Mouse (Mus musculus) myocyte (in vitro differentiated cells): ENCODE results near the gene Hoxd8. TPM values are rescaled to one million over a fixed set of nuclear protein-coding genes. Genes with fewer than 3 reads are reported as not detected.

ENCODE experiments used
- H3K27me3 ChIP-seq: one replicate; pipeline ENCODE4 v1.6.1; 2011; ENCODE audit not compliant: control insufficient read depth, insufficient read depth, insufficient read length
- H3K36me3 ChIP-seq: one replicate; pipeline ENCODE4 v1.6.1; 2011; ENCODE audit not compliant: control insufficient read depth, insufficient read depth
- H3K4me2 ChIP-seq: one replicate; pipeline ENCODE4 v1.6.1; 2011; ENCODE audit warnings: low read depth, control low read depth
- H3K4me3 ChIP-seq: one replicate; pipeline ENCODE4 v1.5.1; 2011; ENCODE audit warnings: mild to moderate bottlenecking, control low read depth, moderate library complexity
- H3K79me2 ChIP-seq: one replicate; pipeline ENCODE4 v1.6.1; 2011; ENCODE audit not compliant: control insufficient read depth, insufficient read depth
- H3ac ChIP-seq: one replicate; pipeline ENCODE4 v1.6.1; 2011; ENCODE audit not compliant: control insufficient read depth, insufficient read length
- CEBPB ChIP-seq: IDR thresholded peaks from 2 replicates; pipeline ENCODE4 v1.6.1; 2011; ENCODE audit warnings: mild to moderate bottlenecking, moderate library complexity; ENCODE audit not compliant: poor library complexity, insufficient read depth, severe bottlenecking
- E2F4 ChIP-seq: IDR thresholded peaks from one replicate; pipeline ENCODE4 v1.6.1; 2011; ENCODE audit warnings: mild to moderate bottlenecking, control low read depth, moderate library complexity; ENCODE audit not compliant: insufficient read depth
- MAX ChIP-seq: IDR thresholded peaks from one replicate; pipeline ENCODE4 v1.6.1; 2011; ENCODE audit warnings: low read depth, mild to moderate bottlenecking, control low read depth
- MYOD1 ChIP-seq, 3 experiments: IDR thresholded peaks; one replicate each; pipeline ENCODE4 v1.6.1; 2011; ENCODE audit warnings: control low read depth in 2 of 3, low read depth in 2 of 3, mild to moderate bottlenecking in 2 of 3, moderate library complexity in 1 of 3; ENCODE audit not compliant: insufficient read length in 2 of 3, control insufficient read depth in 1 of 3
- MYOG ChIP-seq, 3 experiments: IDR thresholded peaks; one replicate each; pipeline ENCODE4 v1.6.1; 2011; ENCODE audit warnings: control low read depth in 2 of 3, low read depth in 2 of 3, mild to moderate bottlenecking in 2 of 3; ENCODE audit not compliant: insufficient read length in 2 of 3, control insufficient read depth in 1 of 3, insufficient read depth in 1 of 3
- POLR2A ChIP-seq: IDR thresholded peaks from one replicate; pipeline ENCODE4 v1.6.1; 2011; ENCODE audit warnings: low read depth, mild to moderate bottlenecking, control low read depth, moderate library complexity; ENCODE audit not compliant: insufficient read length
- POLR2AphosphoS2 ChIP-seq: IDR thresholded peaks from one replicate; pipeline ENCODE4 v1.6.1; 2011; ENCODE audit warnings: low read depth, control low read depth; ENCODE audit not compliant: insufficient read length
- REST ChIP-seq: IDR thresholded peaks from one replicate; pipeline ENCODE4 v1.6.1; 2011; ENCODE audit warnings: mild to moderate bottlenecking, control low read depth, moderate library complexity; ENCODE audit not compliant: insufficient read depth, insufficient read length
- SRF ChIP-seq: IDR thresholded peaks from one replicate; pipeline ENCODE4 v1.6.1; 2011; ENCODE audit warnings: low read depth; ENCODE audit not compliant: control insufficient read depth, insufficient read length
- TCF12 ChIP-seq: IDR thresholded peaks from one replicate; pipeline ENCODE4 v1.6.1; 2011; ENCODE audit warnings: mild to moderate bottlenecking, control low read depth; ENCODE audit not compliant: poor library complexity, insufficient read depth, severe bottlenecking
- TCF3 ChIP-seq: IDR thresholded peaks from one replicate; pipeline ENCODE4 v1.6.1; 2011; ENCODE audit warnings: low read depth, control low read depth; ENCODE audit not compliant: insufficient read length
- USF1 ChIP-seq: IDR thresholded peaks from one replicate; pipeline ENCODE4 v1.6.1; 2011; ENCODE audit warnings: low read depth, mild to moderate bottlenecking, control low read depth, moderate library complexity
- polyA plus RNA-seq: library from polyadenylated mRNA; unstranded; fragments of >200 nt; fragmentation: generic; extraction: Trizol; gene quantifications from one replicate; pipeline ENCODE4 v1.2.1, GENCODE M21; 2012; ENCODE audit warnings: missing spikeins

The Hoxd8 gene
- polyA plus RNA-seq, 1 experiment, result not detected

DNA sequence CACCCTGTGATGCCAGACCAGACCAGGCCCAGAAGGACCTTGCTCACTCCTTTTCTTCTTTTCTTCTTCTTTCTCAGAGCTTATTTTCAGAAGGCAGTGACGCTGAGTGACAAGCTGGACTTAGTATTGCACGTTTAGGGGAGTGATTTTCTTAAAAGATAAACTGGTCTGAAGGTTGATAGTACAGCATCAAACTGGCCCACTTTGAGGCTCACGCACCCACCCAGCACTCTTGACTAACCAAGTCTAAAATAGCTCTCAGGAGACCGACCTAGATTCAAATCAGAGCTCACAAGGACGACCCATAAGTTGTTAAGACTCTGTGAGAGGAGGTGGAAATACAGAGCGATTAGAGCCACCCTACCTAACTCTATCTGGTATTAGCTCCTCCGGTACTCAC, 38.0 kb upstream of the Hoxd8 start:
- Histone ChIP-seq H3K36me3 (no peaks in the 10 kb centered on the region), H3K4me3 (no peak overlapping the region), H3K79me2 (no peaks in the 10 kb centered on the region), H3K27me3 (peaks cover 46% of the 10 kb centered on the region), H3K4me2 (no peak overlapping the region), H3ac (no peak overlapping the region)
- TF ChIP-seq POLR2A (no peak), REST (no peak), MYOG (IDR thresholded peaks at IDR 0.05; ENCODE audit: control insufficient read depth in 1 of 3, insufficient read depth in 1 of 3, insufficient read length in 2 of 3, low read depth in 2 of 3) (no peak), SRF (no peak), TCF3 (no peak), USF1 (no peak), POLR2AphosphoS2 (no peak), MYOD1 (IDR thresholded peaks at IDR 0.05; ENCODE audit: control insufficient read depth in 1 of 3, insufficient read length in 2 of 3, low read depth in 2 of 3) (no peak), MAX (no peak), TCF12 (no peak), CEBPB (no peak), E2F4 (no peak)

DNA sequence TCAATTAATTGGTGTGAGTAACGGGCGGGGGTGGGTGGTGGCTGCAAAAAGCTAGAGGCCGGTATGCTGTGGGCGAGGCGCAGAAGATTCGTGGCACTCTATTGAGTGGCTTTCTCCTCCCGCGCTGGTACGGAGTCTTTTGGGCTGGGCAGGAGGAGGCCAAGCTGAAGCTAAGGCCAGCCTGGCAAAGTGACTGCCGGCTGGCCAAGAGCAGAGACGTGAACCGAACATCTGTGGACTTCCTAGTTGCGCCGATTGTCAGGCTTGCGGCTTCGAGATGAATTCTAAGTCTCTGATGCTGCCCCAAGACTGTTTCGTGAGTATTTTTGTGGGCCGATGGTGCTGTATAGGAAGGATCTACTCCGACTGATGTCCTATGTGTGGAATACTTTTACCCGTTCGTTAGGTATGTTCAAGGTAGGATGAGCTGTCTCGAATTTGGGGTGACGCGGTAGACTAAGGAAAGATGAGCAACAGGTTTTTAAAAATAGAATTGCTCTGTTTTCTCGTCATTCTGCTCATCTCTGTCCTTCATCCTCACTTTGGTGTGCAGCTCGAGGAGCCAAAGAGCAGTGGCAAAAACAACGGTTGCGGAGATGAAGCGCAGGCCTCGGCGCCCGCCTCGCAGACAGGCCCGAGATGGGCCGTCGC, 37.1 kb upstream of the Hoxd8 start:
- Histone ChIP-seq H3K79me2 (no peaks in the 10 kb centered on the region), H3ac (no peak overlapping the region), H3K27me3 (peaks cover 39% of the 10 kb centered on the region), H3K36me3 (no peaks in the 10 kb centered on the region), H3K4me2 (no peak overlapping the region), H3K4me3 (no peak overlapping the region)
- TF ChIP-seq SRF, result no peak
- TF ChIP-seq CEBPB, result no peak
- no peak for TF ChIP-seq REST
- TF ChIP-seq USF1, result no peak
- TF ChIP-seq TCF3, result no peak

DNA sequence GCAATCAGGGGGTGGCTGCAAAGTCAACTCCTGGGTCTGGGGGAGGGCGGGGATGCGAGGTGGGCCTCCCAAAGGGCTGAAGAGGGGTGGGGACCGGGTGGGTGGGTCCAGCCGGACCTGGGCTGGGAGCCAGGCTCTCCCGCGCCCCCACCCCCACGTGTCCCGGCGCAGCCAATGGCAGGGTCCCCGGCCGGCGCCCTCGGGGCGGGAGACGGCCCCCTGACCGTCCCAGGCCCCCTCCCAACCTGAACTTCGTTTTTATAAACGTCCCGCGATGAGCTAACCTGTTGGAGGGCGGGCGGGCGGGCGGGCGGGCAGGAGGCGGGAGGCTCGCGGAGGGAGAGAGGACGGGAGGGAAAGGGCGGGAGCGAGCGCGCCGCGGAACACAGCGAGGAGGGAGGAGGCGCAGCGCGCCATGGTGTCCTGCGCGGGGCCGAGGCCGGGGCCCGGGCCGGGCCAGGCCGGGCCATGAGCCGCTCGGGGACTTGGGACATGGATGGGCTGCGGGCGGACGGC, 36.5 kb upstream of the Hoxd8 start, which contains the start of gene Hoxd13:
Gene Hoxd13, plus strand, starts transcription at position 469 of the 516 bp plus-strand sequence.
- Histone ChIP-seq H3K4me2 (no peak within 1 kb of the TSS), H3K4me3 (no peak within 1 kb of the TSS)
- no peak for TF ChIP-seq SRF
- no peak for TF ChIP-seq TCF3
- no peak for TF ChIP-seq CEBPB
- no peak for TF ChIP-seq E2F4
- TF ChIP-seq POLR2AphosphoS2, result no peak
- TF ChIP-seq REST, result no peak
- TF ChIP-seq TCF12, result no peak
- no peak for TF ChIP-seq POLR2A
- no peak for TF ChIP-seq MYOD1 (IDR thresholded peaks at IDR 0.05; ENCODE audit: control insufficient read depth in 1 of 3, insufficient read length in 2 of 3, low read depth in 2 of 3)
- TF ChIP-seq MAX, result no peak
- no peak for TF ChIP-seq MYOG (IDR thresholded peaks at IDR 0.05; ENCODE audit: control insufficient read depth in 1 of 3, insufficient read depth in 1 of 3, insufficient read length in 2 of 3, low read depth in 2 of 3)
- TF ChIP-seq USF1, result no peak

DNA sequence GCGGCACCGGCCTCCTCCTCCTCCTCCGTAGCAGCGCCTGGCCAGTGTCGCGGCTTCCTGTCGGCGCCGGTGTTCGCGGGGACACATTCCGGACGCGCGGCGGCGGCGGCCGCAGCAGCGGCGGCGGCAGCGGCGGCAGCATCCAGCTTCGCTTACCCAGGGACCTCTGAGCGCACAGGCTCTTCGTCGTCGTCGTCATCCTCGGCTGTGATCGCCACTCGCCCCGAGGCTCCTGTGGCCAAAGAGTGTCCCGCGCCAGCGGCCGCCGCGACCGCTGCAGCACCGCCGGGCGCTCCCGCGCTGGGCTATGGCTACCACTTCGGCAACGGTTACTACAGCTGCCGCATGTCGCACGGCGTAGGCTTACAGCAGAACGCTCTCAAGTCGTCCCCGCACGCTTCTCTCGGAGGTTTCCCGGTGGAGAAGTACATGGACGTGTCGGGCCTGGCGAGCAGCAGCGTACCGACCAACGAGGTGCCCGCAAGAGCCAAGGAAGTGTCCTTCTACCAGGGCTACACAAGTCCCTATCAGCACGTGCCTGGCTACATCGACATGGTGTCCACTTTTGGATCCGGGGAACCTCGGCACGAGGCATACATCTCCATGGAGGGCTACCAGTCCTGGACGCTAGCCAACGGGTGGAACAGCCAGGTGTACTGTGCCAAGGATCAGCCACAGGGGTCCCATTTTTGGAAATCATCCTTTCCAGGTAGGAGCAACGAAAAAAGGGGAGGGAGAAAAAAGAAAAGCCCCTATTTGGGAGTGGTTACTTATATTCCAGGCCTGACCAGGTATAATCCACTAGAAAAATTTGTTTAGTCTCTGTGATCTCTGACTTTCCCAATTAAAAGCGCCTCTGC, 35.8 kb upstream of the Hoxd8 start:
- Histone ChIP-seq H3ac (no peak overlapping the region), H3K36me3 (no peaks in the 10 kb centered on the region), H3K27me3 (peaks cover 33% of the 10 kb centered on the region), H3K4me3 (no peak overlapping the region), H3K4me2 (no peak overlapping the region), H3K79me2 (no peaks in the 10 kb centered on the region)
- no peak for TF ChIP-seq REST
- TF ChIP-seq MYOD1 (IDR thresholded peaks at IDR 0.05; ENCODE audit: control insufficient read depth in 1 of 3, insufficient read length in 2 of 3, low read depth in 2 of 3), result no peak
- TF ChIP-seq CEBPB, result no peak
- TF ChIP-seq POLR2A, result no peak
- no peak for TF ChIP-seq SRF
- TF ChIP-seq MAX, result no peak
- no peak for TF ChIP-seq POLR2AphosphoS2
- TF ChIP-seq TCF12, result no peak
- TF ChIP-seq TCF3, result no peak
- TF ChIP-seq MYOG (IDR thresholded peaks at IDR 0.05; ENCODE audit: control insufficient read depth in 1 of 3, insufficient read depth in 1 of 3, insufficient read length in 2 of 3, low read depth in 2 of 3), result no peak
- no peak for TF ChIP-seq USF1
- no peak for TF ChIP-seq E2F4

More for the DNA sequence above, 36.5 kb upstream of the Hoxd8 start, which contains the start of gene Hoxd13:
- Histone ChIP-seq H3K36me3 (no peaks in the 10 kb centered on the region), H3ac (no peak within 1 kb of the TSS), H3K27me3 (peaks cover 39% of the 10 kb centered on the region), H3K79me2 (no peaks in the 10 kb centered on the region)
